Mouse (Mus musculus) yolk sac, embryonic 10.5 days (tissue): ENCODE results near the gene Olfr263.

Experiments
- DNase-seq: peaks from one replicate; pipeline ENCODE4 v3.0.0-alpha.2; 2017; ENCODE audit warnings: low spot score

Olfr263 gene

GRCm38 (mm10) chr13:21169657-21170430, 40.4 kb downstream of the Olfr263 start:
- peak; percentile 83 for DNase-seq

DNA sequence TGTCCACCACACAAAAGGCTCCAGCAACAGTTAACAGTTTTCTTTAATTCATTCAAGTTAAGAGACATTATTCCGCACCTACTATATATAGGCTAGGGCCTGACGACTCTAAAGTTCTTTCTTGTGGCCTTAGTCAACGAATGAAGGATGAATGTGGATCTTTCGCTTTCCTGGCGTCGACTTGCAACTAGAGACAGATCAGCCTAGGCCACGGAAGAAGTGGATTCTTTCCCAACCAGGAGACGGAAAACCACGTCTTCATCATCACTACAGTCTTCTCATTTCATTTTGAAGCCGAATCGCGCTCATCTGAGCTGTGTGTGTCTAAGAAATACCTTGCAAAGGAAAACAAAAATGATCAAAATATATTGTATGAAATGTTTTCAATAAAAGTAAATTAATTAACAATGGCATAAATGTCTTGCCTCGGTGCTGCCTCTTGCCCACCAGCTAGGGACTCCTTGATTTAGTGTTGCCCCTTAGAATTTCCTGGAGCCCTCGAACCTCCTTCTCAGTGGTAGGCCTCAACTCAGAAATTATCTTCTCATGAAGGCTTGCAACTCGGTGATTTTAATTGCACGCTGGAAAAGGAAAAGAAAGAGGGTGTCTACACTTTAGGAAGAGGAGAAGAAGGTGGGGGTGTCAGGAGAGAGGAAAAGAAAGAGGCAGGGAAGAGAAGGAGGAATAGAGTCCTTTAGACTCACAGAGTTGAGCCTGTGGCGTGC, 41.2 kb downstream of the Olfr263 start:
- no peak for DNase-seq

- DNase-seq = peak; percentile 43
Measured at GRCm38 (mm10) chr13:21171156-21171530, 41.7 kb downstream of the Olfr263 start.

- peak; percentile 65 for DNase-seq
Measured at GRCm38 (mm10) chr13:21171600-21172150, 42.2 kb downstream of the Olfr263 start.

- DNase-seq = peak; percentile 89
Measured at GRCm38 (mm10) chr13:21172241-21173027, 43.0 kb downstream of the Olfr263 start.

- peak; percentile 88 for DNase-seq
Measured at GRCm38 (mm10) chr13:21173072-21173471, 43.6 kb downstream of the Olfr263 start.

DNA sequence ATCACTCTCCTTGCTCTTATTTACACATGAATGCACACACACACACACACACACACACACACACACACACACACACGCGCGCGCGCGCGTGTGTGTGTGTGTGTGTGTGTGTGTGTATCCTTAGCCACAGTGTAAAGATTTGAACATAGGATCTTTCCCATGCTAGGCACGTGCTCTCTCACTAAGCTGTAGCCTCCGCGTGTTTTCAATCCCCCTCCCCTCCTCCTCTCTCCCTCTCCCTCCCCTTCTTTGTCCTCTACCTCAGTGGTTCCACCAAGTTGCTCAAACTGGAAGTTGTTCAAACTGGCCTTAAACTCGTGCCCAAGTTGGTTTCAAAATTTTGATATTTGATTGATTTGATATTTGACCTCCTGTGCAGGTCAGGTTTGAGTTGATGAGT, 47.3 kb downstream of the Olfr263 start:
- no peak for DNase-seq

- DNase-seq = peak; percentile 87
Measured at GRCm38 (mm10) chr13:21177657-21178056, 48.2 kb downstream of the Olfr263 start.

GRCm38 (mm10) chr13:21178364-21178763, 48.9 kb downstream of the Olfr263 start:
- no peak for DNase-seq

DNA sequence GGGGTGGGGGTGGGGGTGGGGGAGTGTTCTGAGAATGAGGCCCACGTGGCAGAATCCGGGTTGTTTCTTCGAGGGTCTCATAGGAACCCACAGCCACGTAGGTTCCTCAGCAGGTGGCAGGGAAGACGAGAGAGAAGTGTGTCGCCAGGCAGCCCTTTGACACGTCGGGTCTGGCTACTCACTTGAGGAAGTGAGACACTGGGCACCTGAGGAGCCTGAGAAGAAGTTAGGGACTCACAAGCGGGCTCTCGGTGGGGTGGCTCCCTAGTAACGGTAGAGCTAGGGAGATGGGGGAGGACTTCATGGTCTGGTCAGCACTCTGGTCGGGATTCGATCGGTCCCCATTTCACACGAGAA, 49.9 kb downstream of the Olfr263 start, which contains the start of gene Trim27:
Gene Trim27, plus strand, starts transcription at position 79 of the 357 bp plus-strand sequence.
- DNase-seq = no peak

GRCm38 (mm10) chr13:21179724-21180550, 50.5 kb downstream of the Olfr263 start:
- DNase-seq = peak; percentile 96

GRCm38 (mm10) chr13:21180551-21181530, 51.4 kb downstream of the Olfr263 start:
- DNase-seq = peak; percentile 60

DNA sequence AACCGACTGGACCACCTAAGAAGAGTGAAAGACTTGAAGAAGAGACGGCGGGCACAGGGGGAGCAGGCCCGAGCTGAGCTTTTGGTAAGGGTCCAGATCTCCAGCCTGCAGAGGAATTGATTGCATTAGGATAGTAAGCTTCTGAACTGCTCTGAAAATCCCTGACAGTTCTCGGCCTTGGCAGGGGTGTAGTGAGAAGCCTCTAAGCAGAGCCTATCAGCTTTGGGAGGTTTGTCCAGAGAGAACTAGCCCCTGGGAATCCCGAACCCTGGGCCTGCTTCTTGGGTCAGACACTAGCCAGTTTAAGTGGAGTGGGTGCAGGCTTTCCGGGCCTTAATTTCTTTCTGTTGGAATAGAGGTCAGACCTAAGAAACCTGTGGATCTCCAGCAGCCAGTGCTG, 52.6 kb downstream of the Olfr263 start:
- DNase-seq = no peak

DNA sequence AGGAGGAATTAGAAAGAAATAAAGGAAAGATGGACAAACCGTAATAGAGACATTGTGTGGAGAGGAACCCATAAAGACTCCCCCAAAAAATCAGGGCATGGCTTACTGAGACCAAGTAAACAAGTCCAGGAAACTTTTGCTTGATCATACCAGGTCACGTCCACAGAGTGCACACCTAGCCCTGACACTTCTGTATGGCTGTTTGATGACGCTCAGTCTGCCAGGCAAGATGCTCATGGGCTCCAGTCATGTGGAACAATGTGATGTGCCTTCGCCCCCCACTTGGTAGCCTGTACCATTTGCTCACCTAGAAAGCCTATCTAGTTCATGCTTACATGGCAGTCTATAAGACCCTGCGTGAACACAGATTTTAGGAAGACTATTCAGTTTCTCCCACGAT, 53.6 kb downstream of the Olfr263 start:
- DNase-seq = no peak

DNA sequence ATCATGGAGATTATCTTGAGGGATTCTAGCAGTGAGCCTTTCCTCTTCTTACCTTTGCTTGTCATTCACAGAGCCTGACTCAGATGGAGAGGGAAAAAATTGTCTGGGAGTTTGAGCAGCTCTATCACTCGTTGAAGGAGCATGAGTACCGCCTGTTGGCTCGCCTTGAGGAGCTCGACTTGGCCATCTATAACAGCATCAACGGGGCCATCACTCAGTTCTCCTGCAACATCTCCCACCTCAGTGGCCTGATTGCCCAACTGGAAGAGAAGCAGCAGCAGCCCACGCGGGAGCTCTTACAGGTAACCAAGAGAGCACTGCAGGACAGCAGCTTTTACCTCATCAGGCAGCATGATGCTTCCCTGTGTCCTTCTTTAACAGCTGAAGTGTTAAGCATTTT, 54.2 kb downstream of the Olfr263 start:
- DNase-seq = no peak

GRCm38 (mm10) chr13:21185521-21185920, 56.1 kb downstream of the Olfr263 start:
- no peak for DNase-seq
